Mouse (Mus musculus): ENCODE results near the gene Gfra1.

Gene Gfra1

DNA sequence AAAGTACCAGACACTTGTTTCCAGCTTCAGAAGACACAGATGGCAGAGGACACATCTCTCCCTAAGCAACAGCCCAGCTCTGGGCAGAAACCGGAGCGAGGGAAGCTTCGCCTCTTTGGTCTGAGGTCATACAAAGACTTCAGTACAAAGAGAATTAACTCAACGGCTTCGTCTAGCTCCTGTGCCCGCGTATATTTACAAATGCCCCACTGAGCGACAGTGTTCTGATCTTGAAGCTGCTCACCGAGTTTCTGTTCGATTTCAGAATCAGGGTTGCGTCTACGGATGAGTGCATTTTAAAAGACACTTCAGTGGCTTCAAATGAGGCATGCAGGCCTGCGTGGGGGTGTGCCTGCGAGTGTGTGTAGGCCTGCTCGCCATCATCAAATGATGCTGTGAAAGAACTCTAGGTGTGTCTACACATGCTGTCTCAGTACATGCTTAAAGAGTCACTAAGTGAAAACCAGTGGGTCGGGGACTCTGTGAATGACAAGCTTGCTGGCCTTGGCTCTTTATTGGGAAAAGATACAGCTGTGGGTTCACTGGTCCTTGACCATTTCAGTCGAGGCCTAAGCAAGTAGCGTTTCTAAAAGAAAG, 66.8 kb downstream of the Gfra1 start:
- peak; percentile 63 for DNase-seq

DNA sequence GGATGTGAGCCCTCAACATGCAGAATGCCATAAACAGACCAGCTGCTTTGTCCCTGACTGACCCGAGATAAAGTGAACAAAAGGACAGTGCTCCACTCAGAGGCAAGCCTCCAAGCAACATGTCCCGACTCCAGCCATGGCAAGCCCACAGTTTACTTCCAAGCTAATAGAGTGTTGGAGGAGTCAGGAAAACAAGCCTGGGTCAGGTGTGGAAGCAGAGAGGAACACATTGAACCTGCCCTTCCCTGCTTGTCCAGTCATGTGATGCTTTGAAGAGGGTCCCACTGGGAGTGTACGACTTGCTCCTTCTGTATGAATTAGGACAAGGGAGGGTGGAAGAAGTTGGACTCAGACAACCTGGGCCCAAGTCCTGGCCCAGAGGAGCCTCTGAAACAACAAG, 72.4 kb downstream of the Gfra1 start:
- DNase-seq, result no peak

DNA sequence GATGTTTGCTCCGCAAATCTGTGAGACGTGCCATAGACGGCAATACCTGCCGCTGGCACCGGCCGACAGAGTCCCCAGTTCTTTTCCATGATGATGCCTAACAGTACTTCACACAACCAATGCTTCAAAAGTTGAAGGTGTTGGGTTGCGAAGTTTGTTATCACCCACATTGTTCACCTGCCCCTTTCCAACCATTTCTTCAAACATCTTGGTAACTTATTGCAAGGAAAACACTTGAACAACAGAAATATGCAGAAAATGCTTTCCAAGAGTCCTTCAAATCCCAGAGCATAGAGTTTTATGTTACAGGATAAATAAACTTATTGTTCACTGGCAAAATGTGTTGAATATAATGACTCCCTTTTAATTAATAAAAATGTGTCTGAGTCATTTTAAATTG, 73.2 kb downstream of the Gfra1 start:
- no peak for DNase-seq

DNA sequence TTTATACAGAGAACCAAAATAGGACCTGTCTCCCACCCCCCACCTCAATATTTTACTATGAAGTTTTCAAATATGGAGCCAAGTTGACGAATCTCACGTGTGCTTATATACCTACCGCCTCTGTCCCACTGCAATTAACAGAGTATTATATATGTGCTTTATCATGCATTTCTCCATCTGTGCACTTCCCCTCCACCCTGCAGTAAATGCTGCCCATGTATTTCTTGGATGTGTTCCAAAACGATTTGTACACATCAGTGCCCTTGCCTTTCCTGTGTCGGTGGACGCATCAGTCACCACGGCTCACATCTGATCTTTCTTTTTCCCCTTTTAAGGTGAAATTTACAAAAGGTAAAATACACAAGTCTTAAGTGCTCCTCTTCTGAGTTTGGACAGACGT, 77.7 kb downstream of the Gfra1 start:
- peak; percentile 76 for DNase-seq

DNA sequence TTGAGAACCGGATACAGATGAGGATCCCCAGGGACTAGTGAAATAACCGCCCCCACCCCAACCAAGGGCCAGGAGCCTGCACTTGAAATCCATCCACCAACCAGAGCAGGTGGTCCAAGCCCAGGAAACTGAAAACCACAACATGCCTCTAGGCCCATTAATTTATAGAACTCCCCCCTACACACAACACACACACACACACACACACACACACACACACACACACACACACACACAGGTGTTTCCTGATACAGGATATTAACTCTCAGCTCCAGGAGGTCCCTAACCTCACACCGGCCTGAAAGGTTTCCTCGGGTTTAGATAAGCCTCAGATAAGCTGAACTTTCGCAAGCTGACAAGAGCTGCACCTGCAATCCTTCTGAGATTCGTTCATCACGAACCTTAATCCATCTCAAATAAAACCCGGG, 79.0 kb downstream of the Gfra1 start:
- no peak for DNase-seq

- no peak for DNase-seq
Observed at GRCm38 (mm10) chr19:58374648-58375047, 81.1 kb downstream of the Gfra1 start.

DNA sequence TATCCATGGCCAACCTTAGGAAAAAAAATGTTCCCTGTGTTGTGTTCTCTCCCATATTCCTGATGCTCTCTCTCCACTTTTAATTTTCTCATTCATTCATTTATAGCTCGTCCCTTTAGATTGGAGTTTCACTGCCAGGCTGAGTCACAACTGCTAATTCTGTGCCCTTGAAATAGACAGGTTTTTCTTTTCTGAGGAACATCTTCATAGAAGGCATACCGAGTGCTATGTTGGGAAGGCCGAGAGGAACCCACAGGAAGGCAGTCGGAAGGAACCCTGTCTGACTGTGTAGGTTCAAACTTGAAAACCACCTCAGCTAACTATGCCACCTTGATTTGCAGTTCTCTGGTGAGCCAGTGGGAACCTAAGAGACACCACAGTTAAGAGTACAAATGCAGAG, 81.6 kb downstream of the Gfra1 start:
- no peak for DNase-seq

GRCm38 (mm10) chr19:58368513-58368912, 87.2 kb downstream of the Gfra1 start:
- no peak for DNase-seq

DNA sequence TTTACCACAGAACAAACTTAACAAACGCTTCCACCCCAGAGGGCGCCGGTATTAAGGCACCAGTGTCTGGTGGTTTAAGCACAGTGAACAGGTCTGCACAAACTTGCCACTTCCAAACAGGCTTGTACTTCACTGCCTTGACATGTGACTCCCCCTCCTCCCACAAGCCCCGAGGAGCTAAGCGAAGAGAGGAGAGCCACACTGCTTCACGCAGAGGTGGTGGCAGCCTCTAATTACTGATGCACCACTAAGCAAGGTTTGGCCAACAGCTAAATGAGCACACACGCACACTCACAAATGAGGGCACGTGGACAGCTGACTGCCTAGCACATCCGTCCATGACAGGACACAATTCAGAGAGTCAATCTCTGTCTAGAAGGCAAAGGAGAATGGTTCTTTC, 91.0 kb downstream of the Gfra1 start:
- DNase-seq, result peak; percentile 91

- no peak for DNase-seq
Observed at GRCm38 (mm10) chr19:58360982-58361381, 94.7 kb downstream of the Gfra1 start.

GRCm38 (mm10) chr19:58358063-58358462, 97.6 kb downstream of the Gfra1 start:
- no peak for DNase-seq

DNA sequence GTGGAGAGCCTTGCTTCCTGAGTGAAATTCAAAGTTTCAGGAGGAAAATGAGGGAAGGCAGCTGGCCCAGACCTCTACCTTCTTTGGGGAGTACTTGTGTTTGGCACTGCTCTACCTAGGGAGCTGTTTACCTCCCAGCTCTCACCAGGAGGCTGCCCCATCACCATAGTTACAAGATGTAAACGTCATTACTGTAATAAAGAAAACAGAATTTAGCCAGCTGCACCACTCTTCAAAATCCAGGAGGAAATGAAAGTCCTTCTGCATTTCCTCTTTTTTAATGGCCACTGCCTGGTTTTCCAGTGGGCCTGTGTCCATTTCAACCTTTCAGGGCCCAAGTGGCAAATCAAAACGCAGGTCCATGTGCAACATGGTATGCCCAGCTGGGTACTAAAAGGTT, 101.8 kb downstream of the Gfra1 start:
- no peak for DNase-seq

- no peak for DNase-seq
Observed at GRCm38 (mm10) chr19:58353260-58353870, 102.3 kb downstream of the Gfra1 start.

DNA sequence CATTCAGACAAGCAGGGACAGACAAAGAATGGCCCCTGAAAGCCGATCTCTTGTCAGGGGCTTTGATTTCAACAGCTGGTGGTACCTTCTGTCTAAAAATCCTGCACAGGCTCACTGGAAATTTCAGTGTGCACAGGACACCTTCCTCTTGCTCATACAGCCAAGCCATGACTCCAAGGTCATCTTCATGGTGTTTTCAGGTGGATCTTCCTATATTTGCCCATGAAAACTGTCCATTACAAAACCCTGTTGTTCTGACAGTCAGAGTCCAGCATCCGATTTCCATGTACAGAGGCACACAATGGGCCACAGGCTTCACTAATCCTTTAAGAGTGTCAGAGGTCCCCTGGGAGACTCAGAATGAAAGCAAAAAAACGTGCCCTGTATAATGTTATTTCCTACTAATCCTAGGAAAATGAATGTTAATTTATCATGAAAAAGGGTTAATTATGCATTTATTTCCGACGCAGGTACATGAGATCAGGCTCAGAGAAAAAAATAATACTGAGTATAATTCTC, 105.8 kb downstream of the Gfra1 start:
- peak; percentile 52 for DNase-seq

GRCm38 (mm10) chr19:58345137-58345536, 110.6 kb downstream of the Gfra1 start:
- no peak for DNase-seq

- DNase-seq, result peak; percentile 85
Observed at GRCm38 (mm10) chr19:58341351-58341750, 114.4 kb downstream of the Gfra1 start.

DNA sequence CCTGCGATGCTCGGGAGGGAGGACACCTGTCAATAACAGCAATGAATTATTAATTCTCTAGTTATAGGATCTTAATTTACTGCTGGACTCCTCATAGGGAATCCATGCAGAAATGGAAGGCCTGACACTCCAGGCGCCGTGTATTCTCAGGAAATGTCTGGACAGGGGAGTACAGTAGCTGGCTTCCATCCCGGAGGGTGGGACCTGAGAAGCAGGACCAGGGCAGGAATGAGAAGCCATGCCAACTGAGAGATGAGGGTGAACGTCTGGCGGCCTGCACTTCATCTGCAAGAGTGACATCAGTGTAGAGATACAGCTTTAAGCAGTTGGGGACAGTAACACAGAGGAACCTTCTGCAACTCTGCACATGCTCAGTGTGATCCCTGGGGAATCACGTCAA, 115.5 kb downstream of the Gfra1 start:
- no peak for DNase-seq

DNA sequence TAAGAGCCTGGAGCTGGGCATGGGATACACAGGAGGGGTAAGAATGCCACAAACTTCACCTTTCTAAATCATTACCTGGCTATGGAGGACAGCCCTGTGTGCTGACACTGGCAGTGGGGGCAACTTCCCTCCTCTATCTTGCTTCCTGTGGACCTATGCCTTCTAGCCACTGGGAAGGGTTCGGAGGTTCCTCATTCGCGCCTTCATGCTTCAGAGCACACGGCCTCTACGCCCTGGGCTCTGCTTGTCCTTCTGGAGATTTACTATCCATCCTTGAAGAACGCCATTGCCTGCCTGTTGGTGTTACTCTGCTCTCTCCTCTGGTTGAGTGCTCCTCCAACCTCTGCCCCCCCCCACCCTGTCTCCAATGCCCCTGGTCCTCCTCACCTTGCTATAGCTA, 118.9 kb downstream of the Gfra1 start:
- peak; percentile 61 for DNase-seq

DNA sequence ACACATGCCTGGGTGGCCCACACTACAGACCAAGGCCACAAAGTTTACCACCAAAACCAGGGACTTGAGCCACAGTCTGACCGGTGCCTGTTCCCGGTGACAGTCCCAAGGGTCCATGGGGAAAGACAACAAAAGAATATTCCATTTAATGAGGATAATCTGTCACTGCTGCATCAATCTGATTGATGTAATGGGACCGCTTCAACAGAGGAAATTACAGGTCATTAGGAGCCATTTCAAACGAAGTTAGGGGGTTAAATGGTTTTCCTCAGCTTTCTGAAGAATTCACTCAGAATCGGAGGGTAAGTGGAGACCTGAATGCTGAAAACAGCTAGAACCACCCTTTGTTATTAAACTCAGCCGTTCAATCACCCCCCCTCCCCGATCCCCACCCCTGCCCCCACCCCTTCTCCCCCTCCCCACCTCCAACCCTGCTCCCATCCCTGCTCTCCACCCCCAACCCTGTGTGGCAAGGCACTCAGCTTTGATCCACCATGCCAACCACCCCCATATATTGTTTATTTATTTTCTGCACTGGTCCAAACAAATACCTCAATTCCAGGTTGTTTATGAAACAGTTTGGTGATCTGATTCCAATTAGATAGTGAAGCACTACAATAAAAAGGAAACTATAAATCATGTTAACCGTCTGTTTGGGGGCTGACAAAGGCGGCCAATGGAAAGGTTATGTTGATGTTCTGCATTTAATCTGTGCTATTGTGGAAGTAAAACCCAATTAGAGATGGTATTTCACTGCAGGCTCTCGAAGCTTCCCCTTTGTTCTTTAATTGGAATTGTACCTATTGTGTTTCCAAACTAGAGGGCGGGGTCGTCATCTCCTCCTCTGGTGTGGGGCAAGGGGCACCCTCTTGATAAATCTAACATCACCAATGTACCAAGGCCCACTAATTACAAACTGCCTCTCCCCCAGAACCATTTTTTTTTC, 119.9 kb downstream of the Gfra1 start:
- peak; percentile 91 for DNase-seq

- no peak for DNase-seq
Observed at GRCm38 (mm10) chr19:58329305-58329704, 126.4 kb downstream of the Gfra1 start.

- peak; percentile 44 for DNase-seq
Observed at GRCm38 (mm10) chr19:58328014-58328413, 127.7 kb downstream of the Gfra1 start.

GRCm38 (mm10) chr19:58316474-58316873, 139.2 kb downstream of the Gfra1 start:
- no peak for DNase-seq

DNA sequence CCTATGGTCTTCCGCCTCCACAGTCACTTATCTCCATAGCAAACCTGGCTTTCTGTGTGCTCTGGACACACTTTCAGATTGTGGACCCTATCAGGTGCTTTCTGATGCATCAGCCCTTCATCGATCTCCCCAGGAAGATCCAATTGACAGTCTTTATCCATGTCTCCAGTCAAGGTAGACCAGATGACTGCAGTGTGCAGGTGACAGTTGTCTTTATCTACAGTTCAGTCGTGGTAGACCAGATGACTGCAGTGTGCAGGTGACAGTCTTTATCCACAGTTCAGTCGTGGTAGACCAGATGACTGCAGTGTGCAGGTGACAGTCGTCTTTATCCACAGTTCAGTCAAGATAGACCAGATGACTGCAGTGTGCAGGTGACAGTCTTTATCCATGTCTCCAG, 140.0 kb downstream of the Gfra1 start:
- no peak for DNase-seq

DNA sequence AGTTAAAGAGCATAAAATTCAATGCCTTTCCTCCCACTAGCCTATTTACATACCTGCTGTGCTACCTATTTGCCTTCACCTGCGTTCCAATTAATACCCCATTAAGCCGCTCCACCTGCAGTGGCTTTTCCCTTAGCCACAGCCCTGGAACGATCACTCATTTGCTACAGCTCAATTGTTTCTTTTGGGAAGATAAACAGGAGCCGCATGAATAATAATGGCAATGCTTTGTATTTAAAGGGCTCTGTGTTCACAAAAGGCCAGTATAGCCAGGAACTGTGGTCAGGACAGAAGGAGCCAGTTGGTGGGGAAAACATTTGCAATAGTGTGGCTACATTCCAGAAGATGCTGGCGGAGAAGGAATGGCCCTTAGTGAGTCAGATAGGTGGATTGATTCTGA, 141.1 kb downstream of the Gfra1 start:
- DNase-seq, result no peak
